Mouse (Mus musculus) stomach, postnatal 0 days (tissue): Measurements from ENCODE around the gene Creb3l1.

Experiments used
- CTCF ChIP-seq: IDR thresholded peaks from 2 replicates; pipeline ENCODE4 v1.5.1; 2016; ENCODE audit warnings: antibody characterized with exemption, low read depth, mild to moderate bottlenecking, moderate library complexity
- EP300 ChIP-seq: optimal IDR thresholded peaks from 2 replicates; pipeline ENCODE3; 2016; ENCODE audit warnings: antibody characterized with exemption

DNA sequence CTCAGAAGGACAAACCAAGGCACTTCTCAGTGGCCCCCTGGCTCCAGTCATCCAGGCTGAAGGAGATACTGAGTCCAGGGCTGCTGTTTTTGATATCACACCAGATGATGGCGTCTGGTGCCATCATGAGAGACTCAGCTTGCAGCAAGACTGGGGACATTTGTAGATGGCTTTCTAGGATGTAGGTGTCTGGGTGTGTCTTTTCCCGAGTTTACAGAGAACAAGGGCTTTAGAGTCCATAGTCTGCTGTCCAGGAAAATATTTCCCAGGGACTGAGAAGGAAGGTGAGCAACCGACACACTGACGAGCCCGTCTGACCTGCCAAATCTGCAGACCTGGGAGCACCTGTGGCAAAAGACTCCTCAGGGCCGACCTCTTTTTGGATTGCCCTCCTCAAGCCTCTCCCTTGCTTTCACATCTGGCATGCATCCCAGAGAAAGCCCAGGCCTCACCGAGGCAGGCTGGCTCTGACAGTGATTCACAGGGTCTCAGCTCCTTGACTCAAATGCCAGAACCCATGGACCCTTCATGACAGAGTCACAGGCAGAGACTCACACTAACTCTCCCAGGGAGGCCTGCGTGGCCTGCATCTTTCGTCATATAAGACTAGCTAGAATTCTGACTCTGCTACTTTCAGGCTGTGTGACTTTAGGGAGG is 23.9 kb upstream of the Creb3l1 start:
- TF ChIP-seq CTCF: no peak
- TF ChIP-seq EP300: no peak
